Mouse (Mus musculus) hindbrain, embryonic 11.5 days (tissue): Measurements from ENCODE around the gene Tpbgl. TPM values are rescaled to one million over a fixed set of nuclear protein-coding genes. Genes with fewer than 3 reads are reported as not detected.

Experiments used
- ATAC-seq: fragments of 200-750 bp; cut with Nextera tagmentation; 2 replicates; pipeline ENCODE4 v1.8.0; 2017; ENCODE audit warnings: mild to moderate bottlenecking, moderate TSS enrichment, moderate library complexity; ENCODE audit not compliant: low FRiP score
- DNase-seq: peaks from one replicate; pipeline ENCODE4 v3.0.0-alpha.2; 2015; ENCODE audit warnings: low spot score
- H3K27ac ChIP-seq: fragments of 300-500 bp; sonication (generic); 2 replicates; pipeline ENCODE4 v1.5.1; 2014; ENCODE audit warnings: mild to moderate bottlenecking, low read depth, low read length
- H3K27me3 ChIP-seq: fragments of 300-500 bp; sonication (generic); 2 replicates; pipeline ENCODE4 v1.6.1; 2014; ENCODE audit warnings: mild to moderate bottlenecking, low read length, moderate library complexity, mixed read lengths; ENCODE audit not compliant: control insufficient read depth, insufficient read depth
- H3K36me3 ChIP-seq: fragments of 300-500 bp; sonication (generic); 2 replicates; pipeline ENCODE4 v1.6.1; 2014; ENCODE audit warnings: mild to moderate bottlenecking, low read length, moderate library complexity, mixed read lengths; ENCODE audit not compliant: control insufficient read depth, insufficient read depth
- H3K4me1 ChIP-seq: fragments of 300-500 bp; sonication (generic); replicated peaks from 2 replicates; pipeline ENCODE4 v1.6.1; 2014; ENCODE audit warnings: low read length, mixed read lengths; ENCODE audit not compliant: control insufficient read depth, insufficient read depth
- H3K4me2 ChIP-seq: fragments of 300-500 bp; sonication (generic); replicated peaks from 2 replicates; pipeline ENCODE4 v1.6.1; 2014; ENCODE audit warnings: mild to moderate bottlenecking, low read depth, low read length
- H3K4me3 ChIP-seq: fragments of 300-500 bp; sonication (generic); 2 replicates; pipeline ENCODE4 v1.5.1; 2014; ENCODE audit warnings: low read depth, low read length
- H3K9ac ChIP-seq: fragments of 300-500 bp; sonication (generic); 2 replicates; pipeline ENCODE4 v1.6.1; 2014; ENCODE audit warnings: low read depth, low read length
- H3K9me3 ChIP-seq: fragments of 300-500 bp; sonication (generic); 2 replicates; pipeline ENCODE4 v1.6.1; 2016; ENCODE audit warnings: low read length; ENCODE audit not compliant: control insufficient read depth
- WGBS: fragments of 180-500 bp; shearing (Covaris S2); extraction: QIAGEN DNeasy Blood & Tissue Kit; methylation state at CpG from one replicate; pipeline ENCODE4 v1.1.7; 2014; 5-methylcytosine and 5-hydroxymethylcytosine counted together
- polyA plus RNA-seq: library from polyadenylated mRNA; unstranded; fragments of >200 nt; fragmentation: Nextera tagmentation; extraction: Ambion mirVana; gene quantifications from 2 replicates; pipeline ENCODE4 v1.2.1, GENCODE M21; 2014

The Tpbgl gene
- polyA plus RNA-seq = 0.63 and 0.73 TPM in 2 replicates

DNA sequence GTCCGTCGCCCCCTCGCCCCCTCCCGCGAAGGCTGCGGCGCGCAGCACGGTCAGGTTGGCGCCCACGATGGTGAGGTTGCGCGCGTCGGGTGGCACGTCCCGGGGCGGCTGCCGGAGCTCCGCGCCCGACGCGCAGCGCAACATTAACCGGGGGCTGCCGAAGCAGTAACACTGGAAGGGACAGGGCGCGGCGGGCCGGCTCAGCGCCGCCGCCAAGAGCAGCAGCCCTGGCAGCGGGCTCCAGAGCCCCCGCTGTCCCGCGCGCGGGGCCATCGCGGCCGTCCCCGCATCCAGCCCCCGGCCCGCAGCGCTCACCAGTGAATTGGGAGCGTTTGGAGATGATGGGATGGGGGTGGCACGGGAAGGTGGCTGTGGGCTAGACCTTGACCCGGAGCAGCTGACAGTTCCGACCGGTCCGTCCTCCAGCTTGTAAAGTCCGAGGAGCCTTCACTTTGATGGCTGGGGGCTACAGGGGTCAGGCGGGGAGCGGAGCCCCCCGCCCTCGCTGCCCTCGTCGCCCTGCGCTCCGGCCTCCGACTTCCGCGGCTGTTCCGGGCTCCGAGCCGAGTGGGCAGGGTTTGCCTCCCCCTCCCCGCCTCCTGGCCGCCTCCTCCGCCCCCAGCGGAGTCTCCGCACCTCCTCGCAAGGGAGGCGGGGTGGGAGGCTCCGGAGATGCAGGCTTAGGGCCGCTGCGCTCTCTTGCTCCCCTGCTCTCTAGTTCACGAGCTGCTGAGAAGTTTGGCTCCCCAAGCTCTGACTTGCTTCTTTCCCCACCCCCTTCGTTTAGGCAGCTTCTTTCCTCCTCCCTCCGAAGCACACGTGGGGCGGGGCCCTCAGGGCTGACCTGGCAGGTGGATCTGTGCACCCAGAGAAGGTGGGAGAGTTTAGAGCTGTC is at the start of gene Tpbgl:
Gene Tpbgl (minus strand): TSS at position 728 of the 895 bp plus-strand sequence.
- peaks cover 8% of the 10 kb centered on the region for H3K4me1 ChIP-seq
- peak within 1 kb of the TSS; percentile 44 for H3K4me3 ChIP-seq
- DNase-seq (peak; percentile 50), ATAC-seq (peak; percentile 34; the same call in 1 of the 2 replicates)
- no peak within 1 kb of the TSS for H3K27ac ChIP-seq
- peak within 1 kb of the TSS; percentile 52 for H3K9ac ChIP-seq
- WGBS = under 1% methylated on average over 64 of the region's 83 CpGs
- peaks cover 48% of the 10 kb centered on the region for H3K27me3 ChIP-seq
- no peaks in the 10 kb centered on the region for H3K36me3 ChIP-seq
- no peaks in the 10 kb centered on the region for H3K9me3 ChIP-seq
- peak within 1 kb of the TSS; percentile 92 for H3K4me2 ChIP-seq

- Histone ChIP-seq H3K4me3 (no peak overlapping the region), H3K27ac (no peak overlapping the region), H3K9ac (no peak overlapping the region), H3K27me3 (no peaks in the 10 kb centered on the region), H3K4me2 (no peak overlapping the region), H3K36me3 (no peaks in the 10 kb centered on the region), H3K9me3 (no peaks in the 10 kb centered on the region), H3K4me1 (no peaks in the 10 kb centered on the region; the same call in 1 of the 2 replicates)
- WGBS = 82% methylated on average over 3 of the region's 3 CpGs
- ATAC-seq (no peak), DNase-seq (no peak)
Observed at GRCm38 (mm10) chr7:99674890-99675289, 48.0 kb upstream of the Tpbgl start.

GRCm38 (mm10) chr7:99674209-99674608 is 47.3 kb upstream of the Tpbgl start:
- H3K9me3 ChIP-seq = no peaks in the 10 kb centered on the region
- ATAC-seq (no peak), DNase-seq (no peak)
- H3K4me1 ChIP-seq = no peaks in the 10 kb centered on the region; the same call in 1 of the 2 replicates
- H3K36me3 ChIP-seq = no peaks in the 10 kb centered on the region
- H3K4me2 ChIP-seq = no peak overlapping the region
- H3K27ac ChIP-seq = no peak overlapping the region
- H3K4me3 ChIP-seq = no peak overlapping the region
- no peak overlapping the region for H3K9ac ChIP-seq
- 80% methylated on average over 5 of the region's 5 CpGs for WGBS
- H3K27me3 ChIP-seq = no peaks in the 10 kb centered on the region

DNA sequence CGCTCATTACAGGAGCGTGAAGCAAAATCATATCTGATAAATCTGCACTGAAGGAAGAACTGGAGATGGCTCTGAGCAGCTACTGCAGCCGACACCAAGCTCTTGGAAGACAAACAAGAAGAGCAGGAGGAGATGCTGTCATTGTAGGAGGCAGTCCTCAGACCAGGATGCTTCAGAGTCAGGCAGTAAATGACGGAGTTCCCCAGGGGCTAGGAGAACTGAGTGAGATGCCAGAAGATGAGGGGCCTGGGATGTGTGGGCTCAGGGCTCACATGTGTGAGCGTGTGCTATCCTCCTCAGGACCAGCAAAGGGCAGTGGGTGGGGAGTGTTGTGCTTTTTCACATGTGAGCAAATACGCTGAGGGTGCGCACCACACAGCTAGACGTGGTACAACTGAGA is 46.3 kb upstream of the Tpbgl start:
- DNase-seq (no peak), ATAC-seq (no peak)
- WGBS = 82% methylated on average over 8 of the region's 8 CpGs
- no peak overlapping the region for H3K9ac ChIP-seq
- no peaks in the 10 kb centered on the region for H3K36me3 ChIP-seq
- H3K27ac ChIP-seq = no peak overlapping the region
- H3K27me3 ChIP-seq = no peaks in the 10 kb centered on the region
- H3K4me1 ChIP-seq = no peaks in the 10 kb centered on the region; the same call in 1 of the 2 replicates
- H3K4me2 ChIP-seq = no peak overlapping the region
- H3K9me3 ChIP-seq = no peaks in the 10 kb centered on the region
- no peak overlapping the region for H3K4me3 ChIP-seq

- no peaks in the 10 kb centered on the region; the same call in 1 of the 2 replicates for H3K4me1 ChIP-seq
- H3K9me3 ChIP-seq = no peaks in the 10 kb centered on the region
- H3K27ac ChIP-seq = no peak overlapping the region
- no peak overlapping the region for H3K4me3 ChIP-seq
- 86% methylated on average over 9 of the region's 9 CpGs for WGBS
- ATAC-seq = no peak
- no peak overlapping the region for H3K4me2 ChIP-seq
- no peaks in the 10 kb centered on the region for H3K36me3 ChIP-seq
- no peak overlapping the region for H3K9ac ChIP-seq
- no peaks in the 10 kb centered on the region for H3K27me3 ChIP-seq
- DNase-seq = no peak
Observed at GRCm38 (mm10) chr7:99671544-99672435, 44.9 kb upstream of the Tpbgl start.

- Histone ChIP-seq H3K36me3 (no peaks in the 10 kb centered on the region), H3K27me3 (no peaks in the 10 kb centered on the region), H3K27ac (no peak overlapping the region), H3K4me1 (no peaks in the 10 kb centered on the region; the same call in 1 of the 2 replicates), H3K4me2 (no peak overlapping the region), H3K4me3 (no peak overlapping the region), H3K9me3 (no peaks in the 10 kb centered on the region), H3K9ac (no peak overlapping the region)
- DNase-seq (no peak), ATAC-seq (no peak)
- WGBS = 79% methylated on average over 4 of the region's 4 CpGs
Observed at GRCm38 (mm10) chr7:99670915-99671314, 44.0 kb upstream of the Tpbgl start.

DNA sequence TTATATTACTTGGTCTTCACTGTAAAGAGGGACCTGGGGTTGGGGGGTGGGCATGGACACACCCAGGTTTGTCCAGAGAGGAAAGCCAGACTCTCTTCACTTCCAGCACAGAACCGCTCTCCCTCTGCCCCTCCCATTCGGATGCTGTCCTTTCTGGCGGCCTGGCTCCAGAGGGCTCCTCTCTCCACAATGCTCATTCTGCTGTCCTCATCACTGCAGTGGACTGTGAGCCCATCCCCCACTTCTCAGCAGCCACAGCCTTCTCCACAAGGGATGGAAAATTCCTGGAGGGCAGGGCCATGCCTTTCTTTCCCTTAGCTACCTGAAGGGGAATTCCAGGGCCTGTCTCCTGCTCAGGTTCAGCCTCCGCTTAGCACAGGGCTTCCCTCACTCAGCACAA is 41.9 kb upstream of the Tpbgl start:
- H3K4me3 ChIP-seq = no peak overlapping the region

GRCm38 (mm10) chr7:99667096-99667495 is 40.2 kb upstream of the Tpbgl start:
- ATAC-seq (no peak), DNase-seq (no peak)
- Histone ChIP-seq H3K9ac (no peak overlapping the region), H3K9me3 (no peaks in the 10 kb centered on the region), H3K4me2 (no peak overlapping the region), H3K36me3 (no peaks in the 10 kb centered on the region), H3K27ac (no peak overlapping the region), H3K4me1 (no peaks in the 10 kb centered on the region; the same call in 1 of the 2 replicates), H3K27me3 (no peaks in the 10 kb centered on the region), H3K4me3 (no peak overlapping the region)
- WGBS = 84% methylated on average over 15 of the region's 16 CpGs

More for the DNA sequence above, 41.9 kb upstream of the Tpbgl start:
- DNase-seq (peak; percentile 24), ATAC-seq (no peak)
- Histone ChIP-seq H3K4me2 (no peak overlapping the region), H3K4me1 (no peaks in the 10 kb centered on the region; the same call in 1 of the 2 replicates), H3K9me3 (no peaks in the 10 kb centered on the region), H3K27me3 (no peaks in the 10 kb centered on the region), H3K36me3 (no peaks in the 10 kb centered on the region), H3K27ac (no peak overlapping the region), H3K9ac (no peak overlapping the region)
- WGBS = 28% methylated on average over 4 of the region's 4 CpGs
